Mouse (Mus musculus) kidney, adult 10 weeks (tissue): Measurements from ENCODE around the gene Klhl29. TPM values are rescaled to one million over a fixed set of nuclear protein-coding genes. Genes with fewer than 3 reads are reported as not detected.

Experiments
- polyA plus RNA-seq: library from polyadenylated mRNA; stranded (reverse); fragments of 350-450 nt; fragmentation: Illumina TruSeq; extraction: RNeasy Lipid Tissue Mini Kit (QIAGEN cat#74804); gene quantifications from one replicate; pipeline ENCODE4 v1.2.3, GENCODE M21; 2014; ENCODE audit warnings: low read depth, low replicate concordance

The Klhl29 gene
- polyA plus RNA-seq = 0.40 TPM

GRCm38 (mm10) chr12:5375616-5376461 is at the start of gene Klhl29:
Klhl29 (minus strand) TSS chr12:5375682.

